Mouse (Mus musculus) testis, adult 2 months (tissue): ENCODE data around the gene Prm2.

ENCODE experiments used
- CTCF ChIP-seq: fragments of 200-500 bp; IDR thresholded peaks from 2 replicates; pipeline ENCODE4 v1.5.1; 2012; ENCODE audit warnings: low read depth, mild to moderate bottlenecking, inconsistent platforms, low read length, moderate library complexity; ENCODE audit not compliant: control insufficient read depth, insufficient read depth, insufficient replicate concordance
- POLR2A ChIP-seq: fragments of 200-500 bp; IDR thresholded peaks from 2 replicates; pipeline ENCODE4 v1.6.1; 2012; ENCODE audit warnings: low read depth, mild to moderate bottlenecking, inconsistent platforms, low read length, moderate library complexity; ENCODE audit not compliant: control insufficient read depth

DNA sequence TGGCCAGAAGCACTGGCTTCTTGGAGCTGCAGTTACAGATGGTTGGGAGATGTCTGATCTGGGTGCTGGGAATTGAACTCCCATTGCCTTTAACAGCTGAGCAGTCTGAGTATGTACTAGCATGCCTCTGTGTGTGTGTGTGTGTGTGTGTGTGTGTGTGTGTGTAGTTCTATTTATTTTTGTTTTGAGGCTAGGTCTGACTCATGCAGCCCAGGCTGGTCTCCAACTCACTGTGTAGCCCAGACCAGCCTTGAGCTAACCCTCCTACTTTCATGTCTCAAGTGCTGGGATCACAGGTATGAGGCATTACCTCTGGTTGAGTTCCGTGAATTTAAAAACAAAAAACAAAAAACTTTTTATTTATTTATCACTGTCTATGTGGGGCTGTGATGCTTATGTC is 28.6 kb upstream of the Prm2 start:
- TF ChIP-seq CTCF (no peak), POLR2A (no peak)
